Mouse (Mus musculus): ENCODE results near the gene Ssr3. TPM values are rescaled to one million over a fixed set of nuclear protein-coding genes. Genes with fewer than 3 reads are reported as not detected.

Ssr3 gene
- polyA plus RNA-seq, 1 experiment from 2014 or later, result 349 TPM

DNA sequence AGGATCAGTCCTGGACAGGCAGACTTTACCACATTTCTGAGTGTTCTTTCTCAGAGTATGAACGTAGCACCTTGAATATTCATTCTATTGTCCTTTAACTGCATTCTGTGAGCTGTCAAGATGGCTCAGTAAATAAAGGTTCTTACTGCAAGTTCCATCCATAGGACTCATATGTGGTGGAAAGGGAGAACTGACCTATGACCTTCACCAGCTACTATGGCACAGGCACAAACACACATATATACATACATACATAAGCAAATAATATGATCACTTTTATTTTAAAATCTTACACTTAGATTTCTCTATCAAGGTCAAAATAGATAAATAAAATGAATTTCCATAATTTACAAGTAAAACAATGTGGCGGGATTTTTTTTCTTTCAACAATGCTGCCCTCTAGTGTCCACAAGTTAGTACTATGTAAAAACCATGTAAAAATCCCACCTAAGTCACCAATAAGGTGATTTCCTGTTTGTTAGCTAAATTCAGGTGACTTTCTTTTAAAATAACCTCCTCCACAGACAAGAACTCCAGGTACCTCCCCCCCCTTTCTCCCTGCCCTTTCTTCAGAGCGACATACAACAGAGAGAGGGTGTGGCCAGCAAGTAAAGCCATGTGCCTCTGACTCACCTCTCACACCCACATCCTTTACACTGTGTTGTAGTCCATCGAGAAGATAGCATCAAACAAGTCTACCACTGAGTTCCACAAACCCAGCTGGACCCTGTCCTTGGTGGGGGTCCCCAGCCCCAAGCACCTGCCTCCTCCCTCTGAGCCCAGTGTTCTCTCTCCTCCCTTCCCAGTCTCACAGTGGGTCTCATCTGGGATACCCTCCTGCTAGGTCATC is 39.9 kb downstream of the Ssr3 start:
- Histone ChIP-seq H3K27me3 (replicated peaks; ENCODE audit: control insufficient read depth, insufficient read depth, low read length) (no peaks in the 10 kb centered on the region), H3K9ac (ENCODE audit: low read depth, low read length) (no peak overlapping the region), H3K4me1 (ENCODE audit: control insufficient read depth, insufficient read depth, low read length) (no peaks in the 10 kb centered on the region), H3K27ac (replicated peaks; ENCODE audit: low read depth, low read length) (no peak overlapping the region), H3K4me2 (ENCODE audit: low read depth, low read length) (no peak overlapping the region), H3K9me3 (ENCODE audit: control insufficient read depth, low read length) (no peaks in the 10 kb centered on the region), H3K4me3 (ENCODE audit: low read depth, low read length) (no peak overlapping the region), H3K36me3 (ENCODE audit: control insufficient read depth, insufficient read depth, low read length) (no peaks in the 10 kb centered on the region)
- WGBS, result 45% methylated on average over 4 of the region's 4 CpGs
- ATAC-seq (ENCODE audit: low read depth) (no peak), DNase-seq (ENCODE audit: low spot score) (peak; percentile 59)

DNA sequence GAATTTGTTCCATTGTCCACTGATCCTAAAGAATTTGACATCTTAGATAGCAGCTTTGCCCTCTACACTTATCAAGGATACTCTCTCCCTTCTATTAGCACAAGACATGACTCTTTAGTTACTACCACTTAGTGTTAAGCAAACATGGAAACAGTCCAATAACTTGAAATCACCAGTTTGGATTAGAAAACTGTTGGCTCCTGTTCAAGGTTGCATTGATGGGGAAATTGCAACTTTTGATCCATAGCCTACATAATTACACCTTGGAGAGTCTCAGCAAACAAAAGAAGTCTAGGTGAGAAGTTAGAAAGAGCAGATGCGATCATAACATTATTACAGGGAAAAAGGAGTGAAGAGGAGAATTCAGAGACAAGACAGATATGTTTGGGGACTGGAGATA is 46.2 kb downstream of the Ssr3 start:
- H3K27ac ChIP-seq (replicated peaks; ENCODE audit: low read depth, low read length), result no peak overlapping the region
- DNase-seq (ENCODE audit: low spot score), result no peak
- H3K4me3 ChIP-seq (ENCODE audit: low read depth, low read length), result no peak overlapping the region
- WGBS, result 78% methylated on average over 1 of the region's 1 CpGs
- ATAC-seq (ENCODE audit: low read depth), result no peak
- H3K9me3 ChIP-seq (ENCODE audit: control insufficient read depth, low read length), result no peaks in the 10 kb centered on the region
- H3K9ac ChIP-seq (ENCODE audit: low read depth, low read length), result no peak overlapping the region
- H3K4me1 ChIP-seq (ENCODE audit: control insufficient read depth, insufficient read depth, low read length), result no peaks in the 10 kb centered on the region
- H3K4me2 ChIP-seq (ENCODE audit: low read depth, low read length), result no peak overlapping the region
- H3K36me3 ChIP-seq (ENCODE audit: control insufficient read depth, insufficient read depth, low read length), result no peaks in the 10 kb centered on the region
- H3K27me3 ChIP-seq (replicated peaks; ENCODE audit: control insufficient read depth, insufficient read depth, low read length), result no peaks in the 10 kb centered on the region

DNA sequence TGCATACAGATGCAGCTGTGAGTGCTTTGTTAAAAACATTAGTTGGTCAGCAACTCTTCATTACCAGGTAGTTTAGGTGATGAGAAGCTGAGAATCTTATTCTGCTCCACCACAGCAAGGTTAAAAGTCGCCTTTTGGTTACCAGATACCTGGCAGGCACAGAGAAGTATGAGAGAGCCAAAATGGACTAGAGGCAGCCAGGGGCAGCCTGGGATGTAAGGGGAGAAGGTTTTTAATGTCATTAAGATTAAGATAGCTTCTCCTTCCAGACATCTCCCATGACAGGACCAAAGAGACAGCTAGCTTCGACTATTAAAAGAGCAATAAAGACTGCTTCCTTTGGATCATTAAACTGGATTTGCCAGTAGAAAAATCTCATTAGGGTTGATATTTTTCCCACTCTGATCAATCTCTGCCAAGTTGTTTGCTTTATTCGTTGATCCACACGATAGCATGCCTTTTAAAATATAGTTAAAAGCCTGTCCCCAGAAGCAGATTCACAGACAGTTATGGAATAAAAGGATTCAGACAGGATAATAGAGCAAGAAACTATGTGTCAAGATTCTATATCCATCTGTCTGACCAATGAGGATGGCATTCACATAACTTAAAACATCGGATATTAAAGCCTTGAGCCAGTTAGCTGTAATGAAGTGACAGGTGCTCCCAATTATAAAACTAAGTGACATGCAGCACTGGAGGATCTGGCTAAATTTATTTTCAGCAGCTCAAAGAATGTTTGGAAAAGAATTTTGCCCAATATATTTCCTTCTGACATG is 52.1 kb downstream of the Ssr3 start:
- no peak for ATAC-seq (ENCODE audit: low read depth)
- H3K9me3 ChIP-seq (ENCODE audit: control insufficient read depth, low read length), result no peaks in the 10 kb centered on the region
- no peaks in the 10 kb centered on the region for H3K27me3 ChIP-seq (replicated peaks; ENCODE audit: control insufficient read depth, insufficient read depth, low read length)
- peaks cover 6% of the 10 kb centered on the region; the same call in 1 of the 2 replicates for H3K4me1 ChIP-seq (ENCODE audit: control insufficient read depth, insufficient read depth, low read length)
- DNase-seq (ENCODE audit: low spot score), result no peak
- no peaks in the 10 kb centered on the region for H3K36me3 ChIP-seq (ENCODE audit: control insufficient read depth, insufficient read depth, low read length)
- WGBS, result 60% methylated on average over 5 of the region's 5 CpGs
- no peak overlapping the region for H3K4me2 ChIP-seq (ENCODE audit: low read depth, low read length)
- no peak overlapping the region for H3K4me3 ChIP-seq (ENCODE audit: low read depth, low read length)
- no peak overlapping the region for H3K27ac ChIP-seq (replicated peaks; ENCODE audit: low read depth, low read length)
- H3K9ac ChIP-seq (ENCODE audit: low read depth, low read length), result no peak overlapping the region

DNA sequence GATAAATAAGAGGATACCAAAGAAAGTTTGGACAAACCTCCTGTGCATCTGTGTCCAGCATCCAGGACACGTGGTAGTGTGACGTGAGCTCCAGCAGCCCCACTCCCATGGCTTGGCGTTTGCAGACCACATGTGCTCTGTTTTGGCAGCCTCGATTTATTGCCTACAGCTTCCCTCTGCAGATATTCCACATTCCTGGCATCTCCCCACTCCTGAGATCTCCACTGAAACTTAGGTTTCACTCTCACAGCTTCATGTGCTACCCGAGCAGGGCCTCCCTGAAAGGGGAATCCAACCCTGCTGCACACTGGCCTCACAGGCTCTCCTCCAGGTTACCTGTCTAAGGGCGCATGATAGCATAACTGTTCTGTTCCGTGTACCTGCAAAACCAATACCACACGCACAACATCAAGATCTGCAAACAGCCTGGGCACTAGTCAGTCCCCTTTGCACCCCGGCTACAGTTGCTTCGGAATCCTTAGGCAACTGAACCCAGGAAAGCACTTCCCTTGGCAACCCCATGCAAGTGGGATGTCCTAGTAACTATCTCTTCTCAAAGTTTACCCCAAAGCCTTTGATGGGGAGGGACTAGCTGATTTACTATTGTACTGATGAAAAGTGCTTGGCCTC is 54.5 kb downstream of the Ssr3 start:
- Histone ChIP-seq H3K27ac (replicated peaks; ENCODE audit: low read depth, low read length) (no peak overlapping the region; the same call in 1 of the 2 replicates), H3K9ac (ENCODE audit: low read depth, low read length) (no peak overlapping the region), H3K4me1 (ENCODE audit: control insufficient read depth, insufficient read depth, low read length) (peaks cover 6% of the 10 kb centered on the region; the same call in 1 of the 2 replicates), H3K9me3 (ENCODE audit: control insufficient read depth, low read length) (no peaks in the 10 kb centered on the region), H3K36me3 (ENCODE audit: control insufficient read depth, insufficient read depth, low read length) (no peaks in the 10 kb centered on the region), H3K27me3 (replicated peaks; ENCODE audit: control insufficient read depth, insufficient read depth, low read length) (no peaks in the 10 kb centered on the region), H3K4me2 (ENCODE audit: low read depth, low read length) (no peak overlapping the region), H3K4me3 (ENCODE audit: low read depth, low read length) (no peak overlapping the region)
- ATAC-seq (ENCODE audit: low read depth), result peak; percentile 81
- peak; percentile 79 for DNase-seq (ENCODE audit: low spot score)
- 55% methylated on average over 10 of the region's 10 CpGs for WGBS

Other genes with a start within 250 kb of the Ssr3 start
- 33.2 and 33.9 TPM in 2 replicates for gene Tiparp, start 135.8 kb upstream of the Ssr3 start, polyA plus RNA-seq (2014; fragmentation: Nextera tagmentation; extraction: Ambion mirVana)